Mouse (Mus musculus) stomach, embryonic 16.5 days (tissue): ENCODE results near the gene Scd4. TPM values are rescaled to one million over a fixed set of nuclear protein-coding genes. Genes with fewer than 3 reads are reported as not detected.

Experiments
- ATAC-seq: fragments of 200-750 bp; cut with Nextera tagmentation; 2 replicates; pipeline ENCODE4 v1.8.0; 2017; ENCODE audit warnings: moderate number of reproducible peaks, moderate TSS enrichment; ENCODE audit not compliant: insufficient read depth, low FRiP score
- H3K27ac ChIP-seq: fragments of 300-500 bp; sonication (generic); 2 replicates; pipeline ENCODE4 v1.5.1; 2014; ENCODE audit warnings: low read length
- H3K27me3 ChIP-seq: fragments of 300-500 bp; sonication (generic); 2 replicates; pipeline ENCODE4 v1.6.1; 2014; ENCODE audit warnings: low read length, control low read depth, mixed read lengths; ENCODE audit not compliant: control insufficient read depth, insufficient read depth
- H3K36me3 ChIP-seq: fragments of 300-500 bp; sonication (generic); 2 replicates; pipeline ENCODE4 v1.6.1; 2014; ENCODE audit warnings: low read length; ENCODE audit not compliant: control insufficient read depth, insufficient read depth
- H3K4me1 ChIP-seq: fragments of 300-500 bp; sonication (generic); 2 replicates; pipeline ENCODE4 v1.6.1; 2014; ENCODE audit warnings: low read length, control low read depth, mixed read lengths; ENCODE audit not compliant: control insufficient read depth, insufficient read depth
- H3K4me2 ChIP-seq: fragments of 300-500 bp; sonication (generic); 2 replicates; pipeline ENCODE4 v1.6.1; 2014; ENCODE audit warnings: low read depth, low read length, mixed read lengths
- H3K4me3 ChIP-seq: fragments of 300-500 bp; sonication (generic); replicated peaks from 2 replicates; pipeline ENCODE4 v1.5.1; 2014; ENCODE audit warnings: mild to moderate bottlenecking, low read length
- H3K9ac ChIP-seq: fragments of 300-500 bp; sonication (generic); 2 replicates; pipeline ENCODE4 v1.6.1; 2014; ENCODE audit warnings: low read length
- H3K9me3 ChIP-seq: fragments of 300-500 bp; sonication (generic); replicated peaks from 2 replicates; pipeline ENCODE4 v1.6.1; 2016; ENCODE audit warnings: low read length, control low read depth; ENCODE audit not compliant: control insufficient read depth
- WGBS: fragments of 180-500 bp; shearing (Covaris S2); extraction: QIAGEN DNeasy Blood & Tissue Kit; methylation state at CpG from one replicate; pipeline ENCODE4 v1.1.7; 2014; 5-methylcytosine and 5-hydroxymethylcytosine counted together
- polyA plus RNA-seq: library from polyadenylated mRNA; unstranded; fragments of >200 nt; fragmentation: Nextera tagmentation; extraction: Ambion mirVana; gene quantifications from 2 replicates; pipeline ENCODE4 v1.2.1, GENCODE M21; 2015

Scd4 gene
- polyA plus RNA-seq, 1 experiment from 2014 or later: 0.14 TPM

DNA sequence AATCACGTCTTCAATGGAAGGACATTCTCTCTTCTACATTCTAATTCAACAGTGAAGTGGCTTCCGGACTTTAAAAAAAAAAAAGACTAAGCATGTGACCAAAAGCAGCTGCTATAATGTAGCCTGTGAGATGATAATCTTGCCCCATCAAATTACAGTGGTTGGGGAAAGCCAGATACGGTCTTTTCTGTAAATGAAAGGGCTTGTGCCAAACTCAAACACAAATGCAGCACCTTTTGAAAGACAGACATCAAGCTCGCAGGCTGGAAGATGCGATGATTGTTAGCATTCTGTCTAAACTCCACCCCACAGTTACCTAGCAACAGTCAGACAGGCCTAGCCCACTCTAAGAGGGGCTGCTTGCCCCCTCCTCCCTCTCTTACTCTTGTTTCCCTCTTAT lies 22.1 kb upstream of the Scd4 start:
- no peak for ATAC-seq
- WGBS: 38% methylated on average over 5 of the region's 5 CpGs
- H3K4me2 ChIP-seq: no peak overlapping the region
- no peak overlapping the region for H3K9ac ChIP-seq
- no peaks in the 10 kb centered on the region for H3K27me3 ChIP-seq
- H3K4me3 ChIP-seq: no peak overlapping the region
- H3K27ac ChIP-seq: no peak overlapping the region
- H3K4me1 ChIP-seq: peaks cover 14% of the 10 kb centered on the region
- H3K36me3 ChIP-seq: no peaks in the 10 kb centered on the region
- no peaks in the 10 kb centered on the region for H3K9me3 ChIP-seq

DNA sequence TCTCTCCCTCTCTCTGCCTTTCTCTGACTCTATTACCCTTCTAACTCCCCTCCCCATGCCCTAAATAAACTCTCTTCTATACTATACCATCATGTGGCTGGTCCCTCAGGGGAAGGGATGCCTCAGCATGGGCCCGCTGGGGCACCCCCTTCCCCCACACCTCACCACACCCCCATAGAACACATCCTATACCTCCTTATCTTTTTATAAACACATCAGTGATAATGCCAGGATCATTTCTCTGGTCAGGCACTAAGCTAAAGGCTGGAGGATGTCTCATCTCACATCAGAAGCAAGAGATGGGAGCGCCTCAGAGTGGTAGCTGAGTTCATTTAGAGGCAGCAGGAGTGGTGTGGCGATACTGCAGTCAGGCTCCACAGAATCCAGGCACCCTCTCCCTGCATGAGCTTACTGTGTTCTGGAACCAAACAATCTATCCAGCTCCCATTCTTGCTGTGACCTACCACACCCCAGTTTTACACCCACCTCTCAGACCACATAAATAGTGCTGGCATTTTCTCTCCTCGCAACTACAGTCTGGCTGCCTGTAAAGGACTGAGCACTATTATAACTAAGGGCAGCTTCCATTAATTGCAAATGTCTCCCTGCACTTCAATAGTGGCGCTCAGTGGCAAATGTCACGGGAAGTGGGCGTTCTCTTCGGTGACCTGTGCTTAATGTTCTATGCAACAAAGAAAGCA lies 21.4 kb upstream of the Scd4 start:
- peak overlapping the region; percentile 23; the same call in 1 of the 2 replicates for H3K27ac ChIP-seq
- H3K9me3 ChIP-seq: no peaks in the 10 kb centered on the region
- H3K36me3 ChIP-seq: no peaks in the 10 kb centered on the region
- no peak overlapping the region for H3K9ac ChIP-seq
- ATAC-seq: no peak
- H3K4me3 ChIP-seq: no peak overlapping the region
- no peaks in the 10 kb centered on the region for H3K27me3 ChIP-seq
- no peak overlapping the region for H3K4me2 ChIP-seq
- peaks cover 14% of the 10 kb centered on the region for H3K4me1 ChIP-seq
- 63% methylated on average over 8 of the region's 8 CpGs for WGBS

DNA sequence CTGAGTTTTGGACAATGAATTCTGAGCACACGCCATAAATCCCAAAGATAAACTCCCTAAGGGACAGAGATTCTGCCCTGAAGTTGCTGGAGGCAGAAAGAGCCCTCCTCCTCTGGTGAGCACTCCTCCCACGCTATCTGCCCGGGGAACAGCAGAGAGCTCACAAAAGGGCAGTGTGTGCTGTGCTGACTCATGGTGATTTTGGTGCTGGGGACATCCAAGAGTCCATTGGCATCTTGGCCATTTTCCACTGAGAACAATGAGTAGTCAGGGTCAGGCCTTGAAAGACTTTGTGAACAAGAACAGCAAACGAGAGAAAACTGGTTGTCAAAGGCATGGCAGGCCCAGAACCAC lies 20.9 kb upstream of the Scd4 start:
- Histone ChIP-seq H3K4me1 (peaks cover 14% of the 10 kb centered on the region), H3K27ac (peak overlapping the region; percentile 23; the same call in 1 of the 2 replicates), H3K4me3 (no peak overlapping the region), H3K4me2 (no peak overlapping the region), H3K9ac (no peak overlapping the region), H3K9me3 (no peaks in the 10 kb centered on the region), H3K36me3 (no peaks in the 10 kb centered on the region), H3K27me3 (no peaks in the 10 kb centered on the region)
- WGBS: 28% methylated on average over 4 of the region's 4 CpGs
- ATAC-seq: no peak

DNA sequence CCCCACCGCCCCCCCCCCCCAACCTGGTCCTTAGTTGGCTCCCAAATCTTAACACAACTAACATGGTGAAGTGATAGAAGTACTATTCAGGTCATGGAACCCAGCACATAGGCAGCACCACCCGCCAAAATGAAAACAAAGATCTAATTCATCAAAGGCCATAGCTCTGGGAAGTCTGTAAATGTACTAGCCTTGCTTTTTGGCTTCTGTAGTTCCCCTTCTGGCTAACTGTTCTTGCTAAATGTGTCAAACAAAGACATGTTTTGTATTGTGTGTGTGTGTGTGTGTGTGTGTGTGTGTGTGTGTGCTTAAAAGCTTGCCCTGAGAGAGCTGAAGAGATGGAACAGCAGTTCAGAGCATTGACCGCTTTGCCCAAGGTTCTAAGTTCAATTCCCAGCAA lies 19.8 kb upstream of the Scd4 start:
- ATAC-seq: no peak
- no peak overlapping the region for H3K4me2 ChIP-seq
- H3K27ac ChIP-seq: no peak overlapping the region
- no peaks in the 10 kb centered on the region for H3K9me3 ChIP-seq
- H3K27me3 ChIP-seq: no peaks in the 10 kb centered on the region
- H3K9ac ChIP-seq: no peak overlapping the region
- no peaks in the 10 kb centered on the region for H3K36me3 ChIP-seq
- H3K4me3 ChIP-seq: no peak overlapping the region
- WGBS: 75% methylated on average over 3 of the region's 3 CpGs
- H3K4me1 ChIP-seq: peaks cover 14% of the 10 kb centered on the region

- Histone ChIP-seq H3K4me3 (peak overlapping the region; percentile 54), H3K27ac (peak overlapping the region; percentile 75), H3K4me1 (peaks cover 14% of the 10 kb centered on the region), H3K9ac (peak overlapping the region; percentile 76), H3K27me3 (no peaks in the 10 kb centered on the region), H3K4me2 (peak overlapping the region; percentile 74), H3K36me3 (no peaks in the 10 kb centered on the region), H3K9me3 (peaks cover 5% of the 10 kb centered on the region)
- 1% methylated on average over 18 of the region's 18 CpGs for WGBS
- ATAC-seq: peak; percentile 95
Measured at GRCm38 (mm10) chr19:44314327-44314759, 18.5 kb upstream of the Scd4 start.

DNA sequence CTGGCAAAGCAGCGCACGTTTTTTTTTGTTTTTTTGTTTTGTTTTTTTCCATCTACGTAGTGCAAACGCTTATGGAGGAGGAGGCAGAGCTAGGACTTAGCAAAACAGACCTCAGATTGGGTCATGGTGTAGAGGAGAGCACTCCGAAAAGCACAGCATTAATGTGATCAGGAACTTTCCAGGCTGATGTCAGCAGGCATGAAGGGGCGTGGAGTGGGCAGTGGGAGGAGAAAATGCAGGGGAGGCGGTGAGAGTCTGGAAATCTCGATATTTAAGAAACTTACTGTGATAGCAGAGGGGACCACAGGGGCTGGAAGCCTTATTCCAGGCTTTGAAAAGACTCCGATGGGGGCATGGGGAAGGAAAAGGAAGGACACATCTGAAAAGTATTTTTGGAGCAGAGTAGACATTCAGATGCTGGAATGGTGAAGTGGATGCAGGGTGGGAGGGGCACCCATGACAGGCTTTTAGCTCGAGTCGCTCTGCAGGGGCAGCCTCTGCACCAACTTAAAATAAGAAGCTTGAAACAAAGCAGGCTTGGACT lies 17.9 kb upstream of the Scd4 start:
- H3K36me3 ChIP-seq: no peaks in the 10 kb centered on the region
- H3K4me1 ChIP-seq: peaks cover 14% of the 10 kb centered on the region
- peak overlapping the region; percentile 76 for H3K9ac ChIP-seq
- peaks cover 5% of the 10 kb centered on the region for H3K9me3 ChIP-seq
- peak overlapping the region; percentile 75 for H3K27ac ChIP-seq
- H3K4me2 ChIP-seq: peak overlapping the region; percentile 74
- ATAC-seq: peak; percentile 79
- H3K4me3 ChIP-seq: peak overlapping the region; percentile 54
- no peaks in the 10 kb centered on the region for H3K27me3 ChIP-seq
- WGBS: 3% methylated on average over 11 of the region's 11 CpGs

GRCm38 (mm10) chr19:44316752-44317315 lies 16.1 kb upstream of the Scd4 start:
- peaks cover 11% of the 10 kb centered on the region for H3K4me1 ChIP-seq
- H3K27me3 ChIP-seq: no peaks in the 10 kb centered on the region
- H3K4me3 ChIP-seq: no peak overlapping the region
- H3K4me2 ChIP-seq: no peak overlapping the region
- H3K9ac ChIP-seq: no peak overlapping the region
- no peak overlapping the region for H3K27ac ChIP-seq
- 44% methylated on average over 5 of the region's 5 CpGs for WGBS
- ATAC-seq: no peak
- no peaks in the 10 kb centered on the region for H3K36me3 ChIP-seq
- peaks cover 5% of the 10 kb centered on the region for H3K9me3 ChIP-seq

GRCm38 (mm10) chr19:44317391-44317790 lies 15.5 kb upstream of the Scd4 start:
- no peak for ATAC-seq
- Histone ChIP-seq H3K4me3 (no peak overlapping the region), H3K27ac (no peak overlapping the region), H3K9ac (no peak overlapping the region), H3K36me3 (no peaks in the 10 kb centered on the region), H3K27me3 (no peaks in the 10 kb centered on the region), H3K4me2 (no peak overlapping the region), H3K9me3 (peaks cover 5% of the 10 kb centered on the region), H3K4me1 (peaks cover 8% of the 10 kb centered on the region)
- WGBS: 64% methylated on average over 5 of the region's 5 CpGs

- Histone ChIP-seq H3K27ac (no peak overlapping the region), H3K9ac (no peak overlapping the region), H3K4me2 (no peak overlapping the region), H3K36me3 (no peaks in the 10 kb centered on the region), H3K27me3 (no peaks in the 10 kb centered on the region), H3K9me3 (peaks cover 5% of the 10 kb centered on the region), H3K4me3 (no peak overlapping the region), H3K4me1 (peaks cover 8% of the 10 kb centered on the region)
- ATAC-seq: no peak
Measured at GRCm38 (mm10) chr19:44318545-44318944, 14.3 kb upstream of the Scd4 start.
